In genomic region chr1:88424602-88425252, GRCm38 (mm10) we compare ENCODE assay signal across 8 mouse cellular contexts. TPM values are rescaled to one million over a fixed set of nuclear protein-coding genes. Genes with fewer than 3 reads are reported as not detected.
DNase-seq lines count a peak whose midpoint lies in the region; ATAC-seq and TF ChIP-seq lines count a peak whose summit lies in the region.

No protein-coding gene starts in this region.

- peak; percentile 66 for DNase-seq in ES-CJ7 (ENCODE audit: low read depth, low spot score)
- DNase-seq in c-Kit-negative CD71-positive TER-119-positive erythroid progenitor cells, embryonic 14.5 days (ENCODE audit: low read depth, low spot score) = peak; percentile 31
- peak; percentile 81 for DNase-seq in forebrain, embryonic 10.5 days (ENCODE audit: extremely low spot score, low spot score)
- peak; percentile 19 for DNase-seq in heart, postnatal 25 days (ENCODE audit: low spot score)
- peak; percentile 67 to 90 for DNase-seq in layer of hippocampus, adult 2 months (ENCODE audit: low spot score in 2 of 2)
- peak; percentile 78 for DNase-seq in lung, postnatal 0 days (ENCODE audit: low spot score)
- peak; percentile 78 for DNase-seq in ovary, postnatal 36 days (ENCODE audit: low spot score)
- peak; percentile 40 to 82 for DNase-seq in thymus, postnatal 10 days (ENCODE audit: low spot score in 2 of 2)

- peak; percentile 98 for TF ChIP-seq CTCF in layer of hippocampus, adult 2 months (conservative IDR thresholded peaks at IDR 0.05)
- TF ChIP-seq CTCF in lung, postnatal 0 days (IDR thresholded peaks at IDR 0.05) = peak; percentile 98

- no peaks in the 10 kb centered on the region for H3K36me3 ChIP-seq in forebrain, embryonic 10.5 days (replicated peaks)
- H3K36me3 ChIP-seq in lung, postnatal 0 days (ENCODE audit: insufficient read depth, low read length) = no peaks in the 10 kb centered on the region

- no peaks in the 10 kb centered on the region for H3K9me3 ChIP-seq in forebrain, embryonic 10.5 days
- no peaks in the 10 kb centered on the region for H3K9me3 ChIP-seq in lung, postnatal 0 days (ENCODE audit: low read length)

- no peak for TF ChIP-seq EP300 in lung, postnatal 0 days (IDR thresholded peaks at IDR 0.05)

- peaks cover 20% of the 10 kb centered on the region for H3K4me1 ChIP-seq in forebrain, embryonic 10.5 days
- H3K4me1 ChIP-seq in lung, postnatal 0 days (ENCODE audit: insufficient read depth, low read depth, low read length) = no peaks in the 10 kb centered on the region

- no peak overlapping the region for H3K4me2 ChIP-seq in lung, postnatal 0 days (replicated peaks; ENCODE audit: low read depth, low read length)

- H3K4me3 ChIP-seq in forebrain, embryonic 10.5 days = no peak overlapping the region
- no peak overlapping the region for H3K4me3 ChIP-seq in layer of hippocampus, adult 2 months
- H3K4me3 ChIP-seq in lung, postnatal 0 days (ENCODE audit: low read depth, low read length) = no peak overlapping the region

- H3K9ac ChIP-seq in lung, postnatal 0 days (replicated peaks; ENCODE audit: low read depth) = no peak overlapping the region

- H3K27me3 ChIP-seq in forebrain, embryonic 10.5 days (ENCODE audit: poor library complexity, severe bottlenecking) = peaks cover 4% of the 10 kb centered on the region; the same call in 1 of the 2 replicates
- no peaks in the 10 kb centered on the region for H3K27me3 ChIP-seq in lung, postnatal 0 days (replicated peaks; ENCODE audit: insufficient read depth, low read length)

- ATAC-seq in lung, postnatal 0 days = peak; percentile 40; the same call in 1 of the 2 replicates

- peak overlapping the region; percentile 72 for H3K27ac ChIP-seq in forebrain, embryonic 10.5 days
- H3K27ac ChIP-seq in layer of hippocampus, adult 2 months = no peak overlapping the region
- H3K27ac ChIP-seq in lung, postnatal 0 days (ENCODE audit: low read length) = no peak overlapping the region

- intact Hi-C loops in heart, postnatal 25 days (cut with DNase I) = loop anchor here (1.0 to 5.0 kb wide), 4 partner anchors 138 to 773 kb away; no protein-coding TSS in a partner anchor

- WGBS in forebrain, embryonic 10.5 days = 26% methylated on average over 8 of the region's 8 CpGs
- WGBS in lung, postnatal 0 days = 20% methylated on average over 8 of the region's 8 CpGs

RNA-seq across cellular contexts. Expression of gene Spp2, which starts 18.0 kb away (rescaled TPM):
- not detected in 2 replicates for polyA plus RNA-seq in forebrain, embryonic 10.5 days (2016; fragmentation: Nextera tagmentation; extraction: Ambion mirVana)
- total RNA-seq in heart, postnatal 25 days (2021) = not detected
- total RNA-seq in layer of hippocampus, adult 2 months (2021) = not detected
- polyA plus RNA-seq in lung, postnatal 0 days (2015; fragmentation: Nextera tagmentation; extraction: Ambion mirVana) = not detected in 2 replicates

Comparison
In these comparisons a context has a peak if more than half of its experiments do, and no peak if none do; other contexts are left out.
1. DNase-seq: peak in every context shown above with its lines; median percentile 81 in forebrain, embryonic 10.5 days; 78 in layer of hippocampus, adult 2 months; 78 in lung, postnatal 0 days; 78 in ovary, postnatal 36 days; 66 in ES-CJ7; 61 in thymus, postnatal 10 days; 31 in c-Kit-negative CD71-positive TER-119-positive erythroid progenitor cells, embryonic 14.5 days; 19 in heart, postnatal 25 days.